Mouse (Mus musculus): ENCODE measurements around the gene Neurod6. TPM values are rescaled to one million over a fixed set of nuclear protein-coding genes. Genes with fewer than 3 reads are reported as not detected.
"Not testable (repeated sequence)": the region's sequence is repeated elsewhere in the genome, so short reads cannot be mapped to it uniquely, and the experiment has no call there.

Gene Neurod6
- polyA plus RNA-seq (2015; fragmentation: Nextera tagmentation; extraction: Ambion mirVana): 62.6 and 80.1 TPM in 2 replicates

- H3K27me3 ChIP-seq: peaks cover 11% of the 10 kb centered on the region; the same call in 1 of the 2 replicates
- ATAC-seq (ENCODE audit: low FRiP score): peak; percentile 82
- no peaks in the 10 kb centered on the region for H3K36me3 ChIP-seq
- WGBS: 50% methylated on average over 4 of the region's 4 CpGs
- peaks cover 33% of the 10 kb centered on the region for H3K4me1 ChIP-seq (replicated peaks)
- H3K9me3 ChIP-seq: no peaks in the 10 kb centered on the region
- peak within 1 kb of the TSS; percentile 53 for H3K9ac ChIP-seq
- H3K4me2 ChIP-seq: peak within 1 kb of the TSS; percentile 39
- peak within 1 kb of the TSS; percentile 34 for H3K4me3 ChIP-seq
- peak within 1 kb of the TSS; percentile 88 for H3K27ac ChIP-seq
Observed at GRCm38 (mm10) chr6:55680974-55681373, at the start of gene Neurod6. Neurod6 (minus strand) TSS chr6:55681263.

GRCm38 (mm10) chr6:55717209-55717608, 36.1 kb upstream of the Neurod6 start:
- WGBS: 36% methylated on average over 5 of the region's 5 CpGs
- Histone ChIP-seq H3K27me3 (no peaks in the 10 kb centered on the region), H3K36me3 (no peaks in the 10 kb centered on the region), H3K4me1 (replicated peaks) (no peaks in the 10 kb centered on the region), H3K4me2 (no peak overlapping the region), H3K27ac (no peak overlapping the region), H3K4me3 (no peak overlapping the region), H3K9ac (no peak overlapping the region), H3K9me3 (no peaks in the 10 kb centered on the region)
- ATAC-seq (ENCODE audit: low FRiP score): no peak

GRCm38 (mm10) chr6:55715446-55715845, 34.4 kb upstream of the Neurod6 start:
- H3K9ac ChIP-seq: no peak overlapping the region
- no peaks in the 10 kb centered on the region for H3K9me3 ChIP-seq
- no peak overlapping the region for H3K27ac ChIP-seq
- WGBS: 79% methylated on average over 6 of the region's 6 CpGs
- no peak overlapping the region for H3K4me2 ChIP-seq
- no peak for ATAC-seq (ENCODE audit: low FRiP score)
- no peaks in the 10 kb centered on the region for H3K36me3 ChIP-seq
- H3K27me3 ChIP-seq: no peaks in the 10 kb centered on the region
- H3K4me1 ChIP-seq (replicated peaks): no peaks in the 10 kb centered on the region
- H3K4me3 ChIP-seq: no peak overlapping the region

GRCm38 (mm10) chr6:55710913-55711312, 29.9 kb upstream of the Neurod6 start:
- not testable (repeated sequence) for H3K27me3 ChIP-seq; H3K27ac ChIP-seq; H3K4me1 ChIP-seq (replicated peaks); ATAC-seq (ENCODE audit: low FRiP score); H3K4me2 ChIP-seq; H3K9me3 ChIP-seq; H3K36me3 ChIP-seq; H3K4me3 ChIP-seq; H3K9ac ChIP-seq
- WGBS: 80% methylated on average over 4 of the region's 4 CpGs

- H3K4me3 ChIP-seq: no peak overlapping the region
- 86% methylated on average over 1 of the region's 1 CpGs for WGBS
- 0 out of 2 replicates have a peak, but pooled peaks cover 4% of the 10 kb centered on the region for H3K4me1 ChIP-seq (replicated peaks)
- no peak overlapping the region for H3K9ac ChIP-seq
- H3K4me2 ChIP-seq: no peak overlapping the region
- H3K27ac ChIP-seq: peak overlapping the region; percentile 85
- no peaks in the 10 kb centered on the region for H3K9me3 ChIP-seq
- H3K36me3 ChIP-seq: no peaks in the 10 kb centered on the region
- 0 out of 2 replicates have a peak, but pooled peaks have one; percentile 10 for ATAC-seq (ENCODE audit: low FRiP score)
- H3K27me3 ChIP-seq: no peaks in the 10 kb centered on the region
Observed at GRCm38 (mm10) chr6:55704759-55705104, 23.7 kb upstream of the Neurod6 start.

- H3K27me3 ChIP-seq: no peaks in the 10 kb centered on the region
- no peaks in the 10 kb centered on the region for H3K36me3 ChIP-seq
- 64% methylated on average over 8 of the region's 8 CpGs for whole genome bisulfite sequencing
- ATAC-seq (ENCODE audit: low FRiP score): peak; percentile 73; the same call in 1 of the 2 replicates
- no peak overlapping the region for H3K4me2 ChIP-seq
- 0 out of 2 replicates have a peak, but pooled peaks cover 4% of the 10 kb centered on the region for H3K4me1 ChIP-seq (replicated peaks)
- peak overlapping the region; percentile 85 for H3K27ac ChIP-seq
- H3K9ac ChIP-seq: no peak overlapping the region
- H3K9me3 ChIP-seq: no peaks in the 10 kb centered on the region
- no peak overlapping the region for H3K4me3 ChIP-seq
Observed at GRCm38 (mm10) chr6:55704061-55704758, 23.1 kb upstream of the Neurod6 start.

GRCm38 (mm10) chr6:55700392-55701386, 19.6 kb upstream of the Neurod6 start:
- H3K27ac ChIP-seq: no peak overlapping the region
- no peak for ATAC-seq (ENCODE audit: low FRiP score)
- H3K4me2 ChIP-seq: no peak overlapping the region
- no peaks in the 10 kb centered on the region for H3K9me3 ChIP-seq
- H3K4me3 ChIP-seq: no peak overlapping the region
- no peak overlapping the region for H3K9ac ChIP-seq
- no peaks in the 10 kb centered on the region for H3K27me3 ChIP-seq
- 43% methylated on average over 4 of the region's 4 CpGs for WGBS
- 0 out of 2 replicates have a peak, but pooled peaks cover 4% of the 10 kb centered on the region for H3K4me1 ChIP-seq (replicated peaks)
- H3K36me3 ChIP-seq: no peaks in the 10 kb centered on the region

- Histone ChIP-seq H3K9ac (no peak overlapping the region), H3K27ac (no peak overlapping the region), H3K27me3 (no peaks in the 10 kb centered on the region), H3K36me3 (no peaks in the 10 kb centered on the region), H3K4me3 (no peak overlapping the region), H3K9me3 (no peaks in the 10 kb centered on the region), H3K4me2 (no peak overlapping the region), H3K4me1 (replicated peaks) (no peaks in the 10 kb centered on the region)
- no peak for ATAC-seq (ENCODE audit: low FRiP score)
- 93% methylated on average over 2 of the region's 2 CpGs for WGBS
Observed at GRCm38 (mm10) chr6:55690015-55690531, 9.0 kb upstream of the Neurod6 start.

- Histone ChIP-seq H3K4me2 (no peak overlapping the region), H3K9me3 (no peaks in the 10 kb centered on the region), H3K27ac (no peak overlapping the region), H3K27me3 (0 out of 2 replicates have a peak, but pooled peaks cover 4% of the 10 kb centered on the region), H3K36me3 (no peaks in the 10 kb centered on the region), H3K9ac (no peak overlapping the region), H3K4me1 (replicated peaks) (peaks cover 17% of the 10 kb centered on the region), H3K4me3 (no peak overlapping the region)
- no peak for ATAC-seq (ENCODE audit: low FRiP score)
- 84% methylated on average over 4 of the region's 4 CpGs for WGBS
Observed at GRCm38 (mm10) chr6:55683506-55683905, 2.4 kb upstream of the Neurod6 start.

GRCm38 (mm10) chr6:55682886-55683285, 1.8 kb upstream of the Neurod6 start:
- no peaks in the 10 kb centered on the region for H3K9me3 ChIP-seq
- peaks cover 18% of the 10 kb centered on the region for H3K4me1 ChIP-seq (replicated peaks)
- 82% methylated on average over 7 of the region's 7 CpGs for WGBS
- H3K36me3 ChIP-seq: no peaks in the 10 kb centered on the region
- H3K4me2 ChIP-seq: no peak overlapping the region
- ATAC-seq (ENCODE audit: low FRiP score): no peak
- H3K27ac ChIP-seq: no peak overlapping the region
- H3K27me3 ChIP-seq: 0 out of 2 replicates have a peak, but pooled peaks cover 4% of the 10 kb centered on the region
- no peak overlapping the region for H3K4me3 ChIP-seq
- H3K9ac ChIP-seq: no peak overlapping the region

- WGBS: 73% methylated on average over 7 of the region's 7 CpGs
- Histone ChIP-seq H3K36me3 (no peaks in the 10 kb centered on the region), H3K9me3 (no peaks in the 10 kb centered on the region), H3K27me3 (peaks cover 11% of the 10 kb centered on the region; the same call in 1 of the 2 replicates), H3K4me1 (replicated peaks) (peaks cover 33% of the 10 kb centered on the region), H3K4me2 (peak overlapping the region; percentile 51), H3K9ac (peak overlapping the region; percentile 55; the same call in 1 of the 2 replicates), H3K4me3 (peak overlapping the region; percentile 30), H3K27ac (peak overlapping the region; percentile 76)
- ATAC-seq (ENCODE audit: low FRiP score): no peak
Observed at GRCm38 (mm10) chr6:55678571-55679185, 2.4 kb downstream of the Neurod6 start.
